Mouse (Mus musculus) liver, adult 2 months (tissue): ENCODE measurements around the gene Kctd2.

Experiments
- CTCF ChIP-seq: fragments of 200-500 bp; IDR thresholded peaks from 2 replicates; pipeline ENCODE4 v1.5.1; 2011; ENCODE audit warnings: low read depth, low read length, control low read depth
- POLR2A ChIP-seq: fragments of 200-500 bp; IDR thresholded peaks from 2 replicates; pipeline ENCODE4 v1.6.1; 2011; ENCODE audit warnings: low read length, control low read depth; ENCODE audit not compliant: insufficient read depth; ENCODE audit errors: extremely low read depth

DNA sequence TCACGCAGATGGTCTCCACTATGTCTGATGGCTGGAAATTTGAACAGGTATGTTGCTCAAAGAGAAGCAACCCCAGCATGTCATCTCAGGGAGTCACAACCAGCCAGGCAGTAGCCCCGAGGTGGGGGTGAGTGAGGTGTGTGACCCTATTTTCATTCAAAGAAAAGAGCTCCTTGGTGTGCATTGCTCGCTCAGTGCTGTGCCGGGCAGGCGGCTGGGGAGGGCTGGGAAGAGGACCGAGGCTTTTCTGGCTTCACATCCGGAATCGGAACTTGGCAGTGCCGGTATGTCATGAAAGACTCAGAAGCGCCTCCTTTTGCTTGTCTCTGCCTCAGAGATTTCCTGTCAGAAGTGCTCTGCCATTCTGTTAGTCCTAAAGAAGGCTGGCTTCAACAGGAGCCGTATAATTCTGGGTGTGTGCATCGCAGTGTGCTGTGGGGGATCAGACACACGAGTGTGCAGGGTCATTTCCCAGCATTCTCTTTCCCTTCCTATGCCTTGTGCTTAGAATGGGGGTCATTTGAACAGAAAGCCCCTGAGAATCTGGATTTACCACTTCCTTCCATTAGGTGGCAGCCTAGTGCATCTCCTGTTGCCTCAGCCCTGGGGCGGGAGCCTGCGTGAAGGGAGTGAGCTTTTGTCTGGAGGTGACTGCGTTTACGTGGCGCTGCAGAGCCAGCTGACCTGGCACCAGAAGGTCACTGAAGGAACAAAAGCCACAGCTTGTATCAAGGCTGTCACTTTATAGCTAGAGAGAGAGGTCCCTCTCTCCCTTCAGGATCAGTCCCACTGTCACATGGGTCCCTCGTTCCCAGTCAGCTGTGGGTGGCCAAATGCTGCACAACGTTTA lies 7.8 kb downstream of the Kctd2 start:
- TF ChIP-seq POLR2A (no peak), CTCF (peak; percentile 86)
